Comparison of ENCODE assay signal across 9 mouse cellular contexts in the genomic region with DNA sequence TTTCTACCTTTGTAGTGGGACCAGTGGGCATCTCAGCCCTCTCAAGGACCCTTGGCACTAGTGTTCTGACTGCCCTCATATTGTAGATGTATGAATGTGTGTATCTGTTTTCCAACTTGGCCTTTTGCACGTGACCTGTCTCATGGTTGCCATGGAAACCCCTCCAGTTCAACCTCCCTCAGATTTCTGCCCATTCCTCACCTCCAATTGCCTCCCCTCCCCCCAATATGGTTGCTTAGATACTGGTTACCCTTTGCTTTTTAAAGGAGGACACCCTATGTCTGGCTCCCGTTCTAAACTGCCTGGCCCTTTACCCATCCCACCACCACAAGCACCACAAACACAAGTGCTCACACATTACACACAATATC. TPM values are rescaled to one million over a fixed set of nuclear protein-coding genes. Genes with fewer than 3 reads are reported as not detected.
DNase-seq lines count a peak whose midpoint lies in the region; ATAC-seq and TF ChIP-seq lines count a peak whose summit lies in the region.
"Had no signal": no experiment of that assay in that cellular context is flagged by ENCODE, and none has a peak within 500 bp of the region (broad histone marks: within the 10 kb centered on the region; RNA-seq: fewer than 3 reads in every experiment).

No protein-coding gene starts in this region.

- peak overlapping the region; percentile 58 for H3K4me3 ChIP-seq in heart, embryonic 16.5 days (ENCODE audit: low read length)
- H3K4me3 ChIP-seq in heart, adult 2 months, result no peak overlapping the region
- H3K4me3 ChIP-seq in cortical plate, adult 2 months (ENCODE audit: insufficient read depth, low read length), result peak overlapping the region; percentile 75
- peak overlapping the region; percentile 66 for H3K4me3 ChIP-seq in hindbrain, embryonic 12.5 days
- H3K4me3 ChIP-seq in midbrain, embryonic 16.5 days (ENCODE audit: low read depth, low read length), result peak overlapping the region; percentile 82

- no peak for DNase-seq in heart, adult 2 months
- no peak for DNase-seq in adrenal gland, postnatal 4 days (ENCODE audit: low spot score in 2 of 2)
- DNase-seq in layer of hippocampus, postnatal 25 days (ENCODE audit: extremely low spot score in 1 of 2, low spot score in 1 of 2), result no peak

- no peaks in the 10 kb centered on the region for H3K9me3 ChIP-seq in heart, embryonic 16.5 days (replicated peaks; ENCODE audit: control insufficient read depth, low read length)
- no peaks in the 10 kb centered on the region for H3K9me3 ChIP-seq in hindbrain, embryonic 12.5 days (replicated peaks)
- H3K9me3 ChIP-seq in midbrain, embryonic 16.5 days (replicated peaks; ENCODE audit: control insufficient read depth, low read length, poor library complexity, severe bottlenecking), result no peaks in the 10 kb centered on the region

- no peak overlapping the region for H3K27ac ChIP-seq in heart, embryonic 16.5 days (ENCODE audit: low read length)
- no peak overlapping the region for H3K27ac ChIP-seq in heart, adult 2 months
- H3K27ac ChIP-seq in cortical plate, adult 2 months (ENCODE audit: insufficient read depth, low read length), result no peak overlapping the region
- peak overlapping the region; percentile 84 for H3K27ac ChIP-seq in hindbrain, embryonic 12.5 days
- H3K27ac ChIP-seq in midbrain, embryonic 16.5 days (ENCODE audit: low read length), result peak overlapping the region; percentile 92

- peak overlapping the region; percentile 86 for H3K4me2 ChIP-seq in heart, embryonic 16.5 days (ENCODE audit: low read depth, low read length)
- peak overlapping the region; percentile 91 for H3K4me2 ChIP-seq in hindbrain, embryonic 12.5 days (replicated peaks)
- H3K4me2 ChIP-seq in midbrain, embryonic 16.5 days (ENCODE audit: low read length), result peak overlapping the region; percentile 75

- no peak for TF ChIP-seq POLR2A in heart, adult 2 months (IDR thresholded peaks at IDR 0.05; ENCODE audit: insufficient read depth, low read depth, low read length)
- TF ChIP-seq POLR2A in cortical plate, adult 2 months (IDR thresholded peaks at IDR 0.05; ENCODE audit: extremely low read depth, insufficient read depth, low read length), result no peak

- H3K36me3 ChIP-seq in heart, embryonic 16.5 days (ENCODE audit: control insufficient read depth, insufficient read depth), result no peaks in the 10 kb centered on the region
- H3K36me3 ChIP-seq in heart, adult 2 months (ENCODE audit: control insufficient read depth, insufficient read depth, low read length), result peaks cover 3% of the 10 kb centered on the region
- H3K36me3 ChIP-seq in hindbrain, embryonic 12.5 days, result peaks cover 10% of the 10 kb centered on the region
- H3K36me3 ChIP-seq in midbrain, embryonic 16.5 days (ENCODE audit: control insufficient read depth, insufficient read depth, low read length), result no peaks in the 10 kb centered on the region

- no peak for TF ChIP-seq CTCF in heart, adult 2 months (IDR thresholded peaks at IDR 0.05)
- TF ChIP-seq CTCF in cortical plate, adult 2 months (IDR thresholded peaks at IDR 0.05; ENCODE audit: extremely low read depth, insufficient read depth, low read length), result no peak

- no peaks in the 10 kb centered on the region; the same call in 1 of the 2 replicates for H3K79me2 ChIP-seq in heart, adult 2 months (replicated peaks; ENCODE audit: control insufficient read depth, insufficient read depth, low read length)

- peaks cover 13% of the 10 kb centered on the region for H3K27me3 ChIP-seq in heart, embryonic 16.5 days (ENCODE audit: control insufficient read depth, insufficient read depth, low read length)
- H3K27me3 ChIP-seq in heart, adult 2 months (ENCODE audit: control insufficient read depth, insufficient read depth, low read length), result no peaks in the 10 kb centered on the region
- peaks cover 7% of the 10 kb centered on the region for H3K27me3 ChIP-seq in hindbrain, embryonic 12.5 days
- H3K27me3 ChIP-seq in midbrain, embryonic 16.5 days (ENCODE audit: control insufficient read depth, insufficient read depth, low read depth, low read length), result no peaks in the 10 kb centered on the region

- H3K9ac ChIP-seq in heart, embryonic 16.5 days (ENCODE audit: low read length), result no peak overlapping the region
- H3K9ac ChIP-seq in heart, adult 2 months (ENCODE audit: low read depth, low read length), result no peak overlapping the region
- peak overlapping the region; percentile 79 for H3K9ac ChIP-seq in hindbrain, embryonic 12.5 days
- peak overlapping the region; percentile 87 for H3K9ac ChIP-seq in midbrain, embryonic 16.5 days (ENCODE audit: low read depth, low read length)

- intact Hi-C loops in heart, adult 2 months (cut with DNase I), result no loop called here

- WGBS in heart, embryonic 16.5 days, result 50% methylated on average over 2 of the region's 2 CpGs
- WGBS in heart, adult 2 months, result 70% methylated on average over 2 of the region's 2 CpGs
- WGBS in hindbrain, embryonic 12.5 days, result 3% methylated on average over 2 of the region's 2 CpGs
- 3% methylated on average over 2 of the region's 2 CpGs for WGBS in midbrain, embryonic 16.5 days

- no peak for TF ChIP-seq EP300 in heart, adult 2 months (IDR thresholded peaks at IDR 0.05; ENCODE audit: insufficient read depth, low read depth, low read length)

- no peak for ATAC-seq in heart, embryonic 16.5 days (replicated peaks; ENCODE audit: extremely low read depth, insufficient read depth, low FRiP score)
- ATAC-seq in hindbrain, embryonic 12.5 days (ENCODE audit: low FRiP score), result peak; percentile 53
- ATAC-seq in midbrain, embryonic 16.5 days, result peak; percentile 67
- no peak for ATAC-seq in cerebellum, adult (ENCODE audit: insufficient number of reproducible peaks, low FRiP score, low TSS enrichment)

- peaks cover 7% of the 10 kb centered on the region for H3K4me1 ChIP-seq in heart, embryonic 16.5 days (ENCODE audit: control insufficient read depth, insufficient read depth, low read length)
- H3K4me1 ChIP-seq in heart, adult 2 months (ENCODE audit: control insufficient read depth, insufficient read depth, low read length), result peaks cover 25% of the 10 kb centered on the region
- H3K4me1 ChIP-seq in cortical plate, adult 2 months (ENCODE audit: control insufficient read depth, insufficient read depth, low read length), result peaks cover 3% of the 10 kb centered on the region
- H3K4me1 ChIP-seq in hindbrain, embryonic 12.5 days, result peaks cover 29% of the 10 kb centered on the region
- H3K4me1 ChIP-seq in midbrain, embryonic 16.5 days (ENCODE audit: control insufficient read depth, insufficient read depth, low read length), result peaks cover 27% of the 10 kb centered on the region

RNA-seq across cellular contexts. Expression of a gene that starts 1.3 kb away (rescaled TPM):
- 34.9 and 37.2 TPM in 2 replicates for polyA plus RNA-seq in heart, embryonic 16.5 days (2015; fragmentation: Nextera tagmentation; extraction: Ambion mirVana)
- total RNA-seq in heart, adult 2 months (2021), result 10 to 100 TPM; 13.8 to 14.2 TPM
- 40.8 and 51.2 TPM in 2 replicates for polyA plus RNA-seq in heart, adult 2 months (2012; rRNA removed)
- 137 and 139 TPM in 2 replicates for polyA plus RNA-seq in cortical plate, adult 2 months (2012; rRNA removed)
- polyA plus RNA-seq in hindbrain, embryonic 12.5 days (2016; fragmentation: Nextera tagmentation; extraction: Ambion mirVana), result 190 and 196 TPM in 2 replicates
- 722 and 817 TPM in 2 replicates for polyA plus RNA-seq in midbrain, embryonic 16.5 days (2015; fragmentation: Nextera tagmentation; extraction: Ambion mirVana)
- total RNA-seq in adrenal gland, postnatal 4 days (2021), result 100 to 1,000 TPM; 123 to 137 TPM
- 100 to 1,000 TPM in 1 of 2 experiments, 10 to 100 TPM in 1; 82.2 to 112 TPM for total RNA-seq in layer of hippocampus, postnatal 25 days (2021)
- total RNA-seq: MEL had no signal

RNA-seq across cellular contexts. Expression of a gene that starts 28.1 kb away (rescaled TPM):
- polyA plus RNA-seq in heart, embryonic 16.5 days (2015; fragmentation: Nextera tagmentation; extraction: Ambion mirVana), result 1.8 and 2.5 TPM in 2 replicates
- total RNA-seq in heart, adult 2 months (2021), result 1 to 10 TPM; 2.8 to 3.3 TPM
- polyA plus RNA-seq in heart, adult 2 months (2012; rRNA removed), result 4.2 and 9.7 TPM in 2 replicates
- polyA plus RNA-seq in cortical plate, adult 2 months (2012; rRNA removed), result 14.4 and 16.9 TPM in 2 replicates
- polyA plus RNA-seq in hindbrain, embryonic 12.5 days (2016; fragmentation: Nextera tagmentation; extraction: Ambion mirVana), result 1.9 and 2.1 TPM in 2 replicates
- 10.8 and 14.3 TPM in 2 replicates for polyA plus RNA-seq in midbrain, embryonic 16.5 days (2015; fragmentation: Nextera tagmentation; extraction: Ambion mirVana)
- 100 to 1,000 TPM in 1 of 2 experiments, 1 to 10 TPM in 1; 8.6 to 119 TPM for total RNA-seq in adrenal gland, postnatal 4 days (2021)
- 10 to 100 TPM in 1 of 2 experiments, 1 to 10 TPM in 1; 8.3 to 10.6 TPM for total RNA-seq in layer of hippocampus, postnatal 25 days (2021)
- total RNA-seq: MEL had no signal

RNA-seq across cellular contexts. Expression of a gene that starts 52.4 kb away (rescaled TPM):
- polyA plus RNA-seq in heart, embryonic 16.5 days (2015; fragmentation: Nextera tagmentation; extraction: Ambion mirVana), result 0.16 and 0.20 TPM in 2 replicates
- total RNA-seq in heart, adult 2 months (2021), result 1 to 10 TPM; 5.4 to 6.9 TPM
- polyA plus RNA-seq in heart, adult 2 months (2012; rRNA removed), result 0.94 and 6.9 TPM in 2 replicates
- 0.06 TPM in 1 of 2 replicates, not detected in the other for polyA plus RNA-seq in cortical plate, adult 2 months (2012; rRNA removed)
- polyA plus RNA-seq in hindbrain, embryonic 12.5 days (2016; fragmentation: Nextera tagmentation; extraction: Ambion mirVana), result 0.06 TPM in 1 of 2 replicates, not detected in the other
- polyA plus RNA-seq in midbrain, embryonic 16.5 days (2015; fragmentation: Nextera tagmentation; extraction: Ambion mirVana), result not detected in 2 replicates
- under 1 TPM; 0.17 to 0.28 TPM for total RNA-seq in adrenal gland, postnatal 4 days (2021)
- not detected for total RNA-seq in layer of hippocampus, postnatal 25 days (2021)
- total RNA-seq: MEL had no signal

RNA-seq across cellular contexts. Expression of a gene that starts 55.1 kb away (rescaled TPM):
- 0.35 and 0.54 TPM in 2 replicates for polyA plus RNA-seq in heart, embryonic 16.5 days (2015; fragmentation: Nextera tagmentation; extraction: Ambion mirVana)
- not detected for total RNA-seq in heart, adult 2 months (2021)
- 0.03 and 0.14 TPM in 2 replicates for polyA plus RNA-seq in heart, adult 2 months (2012; rRNA removed)
- 29.7 and 30.0 TPM in 2 replicates for polyA plus RNA-seq in cortical plate, adult 2 months (2012; rRNA removed)
- 2.3 and 4.8 TPM in 2 replicates for polyA plus RNA-seq in hindbrain, embryonic 12.5 days (2016; fragmentation: Nextera tagmentation; extraction: Ambion mirVana)
- polyA plus RNA-seq in midbrain, embryonic 16.5 days (2015; fragmentation: Nextera tagmentation; extraction: Ambion mirVana), result 17.9 and 20.6 TPM in 2 replicates
- 1 to 10 TPM; 2.3 to 2.5 TPM for total RNA-seq in adrenal gland, postnatal 4 days (2021)
- 10 to 100 TPM; 74.4 to 96.5 TPM for total RNA-seq in layer of hippocampus, postnatal 25 days (2021)
- total RNA-seq: MEL had no signal

Comparison
In these comparisons a context has a peak if more than half of its experiments do, and no peak if none do; other contexts are left out.
1. ATAC-seq: peak in hindbrain, embryonic 12.5 days (single experiment) and midbrain, embryonic 16.5 days (single experiment); none in heart, embryonic 16.5 days (single experiment) and cerebellum, adult (single experiment).
2. H3K27ac ChIP-seq: peak in hindbrain, embryonic 12.5 days (single experiment) and midbrain, embryonic 16.5 days (single experiment); none in heart, embryonic 16.5 days (single experiment), heart, adult 2 months (single experiment) and cortical plate, adult 2 months (single experiment).
3. H3K9ac ChIP-seq: peak in hindbrain, embryonic 12.5 days (single experiment) and midbrain, embryonic 16.5 days (single experiment); none in heart, embryonic 16.5 days (single experiment) and heart, adult 2 months (single experiment).
4. Peak in every context shown above with its lines, with median percentiles within 50 percentile points of each other: H3K4me2 ChIP-seq.